Mouse (Mus musculus) myocyte (in vitro differentiated cells): ENCODE measurements around the gene Foxo3.

Experiments
- CEBPB ChIP-seq: IDR thresholded peaks from 2 replicates; pipeline ENCODE4 v1.6.1; 2011; ENCODE audit warnings: mild to moderate bottlenecking, moderate library complexity; ENCODE audit not compliant: poor library complexity, insufficient read depth, severe bottlenecking
- MYOG ChIP-seq, 3 experiments: IDR thresholded peaks; one replicate each; pipeline ENCODE4 v1.6.1; 2011; ENCODE audit warnings: control low read depth in 2 of 3, low read depth in 2 of 3, mild to moderate bottlenecking in 2 of 3; ENCODE audit not compliant: insufficient read length in 2 of 3, control insufficient read depth in 1 of 3, insufficient read depth in 1 of 3
- POLR2A ChIP-seq: IDR thresholded peaks from one replicate; pipeline ENCODE4 v1.6.1; 2011; ENCODE audit warnings: low read depth, mild to moderate bottlenecking, control low read depth, moderate library complexity; ENCODE audit not compliant: insufficient read length

DNA sequence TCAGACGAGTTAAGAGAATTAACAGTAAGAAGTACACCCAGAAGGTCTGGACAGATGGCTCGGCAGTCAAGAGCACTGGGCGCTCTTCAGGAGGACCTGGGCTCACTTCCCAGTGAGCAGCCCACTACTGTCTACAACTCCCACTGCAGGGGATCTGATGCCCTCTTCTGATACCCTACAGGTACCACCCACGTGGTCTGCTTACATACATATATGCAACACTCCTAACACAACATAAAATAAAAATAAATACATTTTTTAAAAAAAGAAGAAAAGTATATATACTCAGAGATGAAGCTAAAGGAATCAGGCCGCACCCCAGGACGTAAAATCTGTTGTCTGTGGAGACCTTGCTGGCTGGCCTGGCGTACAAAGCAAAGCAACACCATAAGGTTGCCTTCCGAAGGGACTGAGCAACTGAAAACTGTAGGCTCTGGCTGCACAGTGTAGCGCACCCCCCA lies 89.6 kb downstream of the Foxo3 start:
- TF ChIP-seq CEBPB (no peak), POLR2A (no peak), MYOG (IDR thresholded peaks at IDR 0.05; ENCODE audit: control insufficient read depth in 1 of 3, insufficient read depth in 1 of 3, insufficient read length in 2 of 3, low read depth in 2 of 3) (no peak)
